Mouse (Mus musculus): Measurements from ENCODE around the gene Sf3b1. TPM values are rescaled to one million over a fixed set of nuclear protein-coding genes. Genes with fewer than 3 reads are reported as not detected.
"Not testable (repeated sequence)": the region's sequence is repeated elsewhere in the genome, so short reads cannot be mapped to it uniquely, and the experiment has no call there.

Gene Sf3b1
- total RNA-seq, 2 experiments from 2014 or later: 36.4 to 49.3 TPM

DNA sequence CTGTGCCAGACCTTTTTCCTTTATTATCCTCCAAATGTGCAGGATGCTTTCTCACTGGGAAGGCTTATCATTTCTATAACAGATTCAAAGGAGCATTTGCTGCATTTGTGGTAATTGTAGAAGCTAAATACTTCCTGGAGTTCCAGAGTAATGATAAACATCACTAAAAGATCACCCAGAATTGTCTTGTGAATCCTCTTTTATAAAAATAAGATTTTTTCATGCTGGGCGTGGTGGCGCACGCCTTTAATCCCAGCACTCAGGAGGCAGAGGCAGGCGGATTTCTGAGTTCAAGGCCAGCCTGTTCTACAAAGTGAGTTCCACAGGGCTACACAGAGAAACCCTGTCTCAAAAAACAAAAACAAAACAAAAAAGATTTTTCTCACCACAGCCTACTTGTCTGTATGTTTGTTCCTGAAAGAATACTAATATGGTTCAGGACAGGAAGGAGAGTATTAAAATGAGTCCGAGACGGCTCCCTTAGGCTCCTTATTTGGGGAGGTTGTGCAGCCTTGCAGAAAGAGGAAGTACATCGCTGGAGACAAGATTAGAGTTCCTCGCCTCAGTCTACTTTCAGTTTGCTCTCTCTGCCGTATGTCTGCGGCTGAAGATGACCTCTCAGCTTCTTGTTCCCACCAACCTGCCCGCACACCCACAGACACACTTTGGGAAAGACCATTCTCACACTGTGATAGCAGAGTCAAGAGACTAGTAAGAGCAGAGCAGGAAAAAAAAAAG is 1.4 kb upstream of the Sf3b1 start:
- DNase-seq: no peak

DNA sequence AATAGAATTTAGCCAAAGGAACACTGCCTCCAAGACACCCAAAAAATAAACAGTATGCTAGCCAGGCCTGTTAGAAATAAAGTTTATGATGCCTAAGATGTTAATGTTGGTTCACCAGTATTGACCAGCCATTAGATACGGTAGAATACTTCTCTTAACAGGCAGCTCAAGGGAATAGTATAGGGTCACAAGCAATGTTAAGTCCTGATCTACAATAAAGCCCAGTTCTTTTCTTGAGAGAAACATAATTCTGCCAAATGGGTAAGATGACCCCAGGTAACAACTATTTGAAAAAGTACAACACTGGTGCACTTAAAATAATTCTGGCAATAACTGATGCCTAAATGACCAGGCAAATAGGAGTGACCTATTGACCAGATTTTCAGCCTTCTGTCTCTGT is 685 bp upstream of the Sf3b1 start:
- no peak for DNase-seq

DNA sequence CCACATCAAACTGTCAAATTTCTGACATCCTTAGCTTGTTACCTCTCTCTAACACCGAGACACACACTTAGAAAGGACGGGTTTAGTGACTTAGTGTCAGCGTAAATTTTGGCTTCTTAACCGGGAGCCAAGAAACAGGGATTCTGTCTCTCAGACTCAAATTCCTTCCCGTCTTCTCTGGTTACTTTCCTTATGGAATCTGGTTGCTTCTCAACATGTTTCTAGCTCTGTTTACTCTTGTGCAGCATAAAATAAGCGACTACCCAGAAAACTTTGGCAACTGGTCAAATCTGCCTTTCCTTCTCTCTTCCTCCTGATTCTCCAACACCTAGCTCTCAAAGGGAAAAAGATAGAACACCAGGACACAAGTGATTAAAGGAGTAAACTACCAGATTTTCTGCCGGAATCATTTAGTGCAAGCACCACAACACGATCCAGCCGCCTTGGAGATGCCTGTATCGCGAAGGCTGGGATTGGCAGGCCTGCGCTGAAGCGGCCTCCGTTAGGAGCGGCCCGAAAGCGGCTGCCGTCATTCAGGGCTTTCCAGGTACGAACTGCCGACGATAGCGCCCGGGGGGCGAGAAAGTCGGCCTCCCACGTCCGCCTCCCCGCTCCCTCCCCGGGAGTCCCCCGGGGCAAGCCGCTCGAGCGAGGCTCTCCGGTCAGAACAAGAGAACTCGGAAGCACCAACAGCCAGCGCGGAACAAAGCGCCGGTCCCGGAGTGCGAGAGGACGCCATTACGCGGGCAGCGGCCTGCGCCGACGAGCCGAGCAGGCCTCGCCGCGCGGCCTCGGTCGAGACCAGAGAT is 633 bp downstream of the Sf3b1 start:
- no peak for DNase-seq

DNA sequence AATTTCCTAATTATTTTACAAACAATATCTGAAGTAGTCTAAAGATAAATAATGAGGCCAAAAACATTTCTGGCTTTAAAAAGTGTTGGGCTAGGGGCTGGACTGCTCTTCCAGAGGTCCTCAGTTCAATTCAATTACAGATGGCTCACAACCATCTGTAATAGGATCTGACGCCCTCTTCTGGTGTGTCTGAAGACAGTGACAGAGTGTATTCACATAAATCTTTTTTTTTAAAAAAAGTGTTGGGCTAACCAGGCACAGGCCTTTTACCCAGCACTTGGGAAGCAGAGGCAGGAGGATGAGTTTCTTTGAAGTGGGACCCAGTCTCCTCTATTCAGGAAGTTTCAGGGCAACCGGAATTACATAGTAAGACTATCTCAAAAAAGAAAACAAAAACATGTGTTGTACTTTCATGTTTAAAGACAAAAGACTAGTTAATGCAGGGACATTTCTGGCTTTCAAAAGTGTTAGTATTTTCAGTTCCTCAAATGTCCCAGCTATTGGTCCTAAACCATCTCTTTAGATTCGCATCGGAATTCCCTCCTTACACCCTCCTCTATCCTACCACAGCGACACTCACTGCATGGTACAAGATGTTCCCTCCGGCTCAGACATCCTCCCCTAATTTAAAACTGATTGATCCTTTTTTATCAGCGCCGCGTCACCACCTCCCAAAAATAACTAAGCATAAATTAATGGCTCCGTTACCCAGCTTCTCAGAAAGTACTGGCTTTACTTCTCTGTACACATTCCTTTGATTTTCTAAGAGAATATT is 1.4 kb downstream of the Sf3b1 start:
- no peak for DNase-seq

DNA sequence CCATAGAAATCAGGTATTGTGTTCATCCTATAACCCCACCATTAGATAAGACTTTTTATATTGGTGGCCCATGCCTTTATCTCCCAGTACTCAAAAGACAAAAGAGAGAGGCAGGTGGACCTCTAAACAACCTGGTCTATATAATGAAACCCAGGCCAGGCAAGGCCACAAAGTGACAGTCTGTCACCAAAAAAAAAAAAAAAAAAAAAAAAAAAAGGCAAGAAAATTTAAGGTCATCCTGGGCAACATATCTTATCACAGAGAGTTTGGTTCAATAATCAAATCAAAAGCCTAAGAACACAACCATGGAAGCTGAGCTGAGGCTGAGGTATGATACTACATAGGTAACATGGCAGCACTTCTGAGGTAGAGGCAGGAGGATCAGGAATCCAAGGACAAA is 5.4 kb downstream of the Sf3b1 start:
- DNase-seq: no peak

DNA sequence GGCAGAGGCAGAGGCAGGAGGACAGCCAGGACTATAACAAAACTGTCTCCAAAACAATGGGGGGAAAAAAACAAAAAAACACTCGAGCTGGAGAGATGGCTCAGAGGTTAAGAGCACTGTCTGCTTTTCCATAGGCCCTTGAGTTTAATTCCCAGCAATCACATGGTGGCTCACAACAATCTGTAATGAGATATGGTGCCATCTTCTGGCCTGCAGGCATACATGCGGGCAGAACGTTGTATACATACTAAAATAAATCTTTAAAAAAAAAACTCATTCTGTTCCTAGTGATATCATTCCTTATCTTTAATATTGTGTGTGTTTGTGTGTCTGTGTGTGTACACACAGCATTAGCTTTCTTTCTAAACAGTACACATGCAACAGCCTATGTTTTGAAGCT is 14.8 kb downstream of the Sf3b1 start:
- no peak for DNase-seq

DNA sequence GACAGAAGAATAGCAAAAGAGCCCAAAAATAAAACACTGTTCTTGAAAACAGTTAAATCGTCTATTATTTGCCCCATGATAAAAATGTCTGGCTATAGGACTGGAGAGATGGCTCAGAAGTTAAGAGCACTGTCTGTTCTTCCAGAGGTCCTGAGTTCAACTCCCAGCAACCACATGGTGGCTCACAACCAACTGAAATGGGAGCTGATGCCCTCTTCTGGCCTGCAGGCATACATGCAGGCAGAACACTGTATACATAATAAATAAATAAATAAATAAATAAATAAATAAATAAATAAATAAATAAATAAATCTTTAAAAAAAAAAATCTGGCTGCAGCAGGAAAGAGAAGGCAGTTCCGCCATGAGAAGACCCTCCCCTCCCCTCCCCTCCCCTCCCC is 19.0 kb downstream of the Sf3b1 start:
- DNase-seq: not testable (repeated sequence)

DNA sequence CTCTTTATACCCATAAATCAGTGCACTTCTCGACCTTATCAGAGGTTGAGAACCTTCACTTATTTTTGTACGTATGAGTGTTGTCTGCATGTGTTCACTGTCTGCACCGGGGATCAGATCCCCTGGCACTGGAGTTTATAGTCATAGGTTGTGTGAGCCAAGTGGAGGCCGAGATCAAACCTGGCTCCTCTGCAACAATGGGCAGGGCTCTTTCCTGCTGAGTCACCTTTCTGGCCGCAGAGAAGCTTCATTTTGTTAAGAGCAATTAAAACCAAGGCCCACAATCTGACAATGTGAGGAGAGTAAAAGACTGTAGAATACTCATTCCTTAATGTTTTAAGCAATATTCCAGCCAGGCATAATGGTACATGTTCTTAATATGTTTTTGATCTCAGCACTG is 33.7 kb downstream of the Sf3b1 start:
- DNase-seq: no peak

DNA sequence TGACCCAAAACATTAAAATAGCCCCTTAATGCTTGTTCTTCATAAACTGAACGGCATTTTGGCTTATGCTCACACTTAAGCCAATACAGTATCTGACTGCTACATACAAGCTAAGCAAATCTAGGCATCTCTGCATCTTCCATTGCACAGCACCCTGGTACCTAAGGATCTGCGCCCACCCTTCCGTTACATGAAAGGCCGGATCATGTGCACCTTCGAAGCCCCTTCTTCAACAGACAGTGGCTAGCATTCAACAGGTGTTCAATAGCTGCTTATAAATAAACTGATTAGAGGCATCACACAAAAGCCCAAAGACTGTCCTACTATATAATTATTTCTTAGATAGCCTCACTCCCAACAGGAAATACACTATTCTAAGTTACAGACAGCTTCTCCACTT is 41.0 kb downstream of the Sf3b1 start:
- DNase-seq: no peak

DNA sequence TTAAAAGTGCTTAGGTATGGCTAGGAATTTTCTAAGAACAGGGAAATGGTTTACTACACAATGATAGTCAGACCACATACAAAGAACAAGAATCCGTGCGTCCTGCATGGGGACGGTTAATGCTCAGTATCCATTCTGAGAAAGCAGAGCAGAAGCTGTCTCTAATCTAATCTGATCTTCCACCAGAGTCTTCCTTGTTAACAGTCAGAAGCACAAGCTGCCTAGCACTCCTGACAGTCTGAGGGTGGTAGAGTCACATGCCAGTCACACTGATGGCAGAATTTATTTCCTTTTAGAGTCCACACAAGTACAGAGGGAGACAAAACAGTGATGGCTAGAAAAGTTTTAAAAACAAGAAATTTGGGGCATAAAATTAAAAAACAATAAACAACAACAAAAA is 41.5 kb downstream of the Sf3b1 start:
- DNase-seq: no peak

DNA sequence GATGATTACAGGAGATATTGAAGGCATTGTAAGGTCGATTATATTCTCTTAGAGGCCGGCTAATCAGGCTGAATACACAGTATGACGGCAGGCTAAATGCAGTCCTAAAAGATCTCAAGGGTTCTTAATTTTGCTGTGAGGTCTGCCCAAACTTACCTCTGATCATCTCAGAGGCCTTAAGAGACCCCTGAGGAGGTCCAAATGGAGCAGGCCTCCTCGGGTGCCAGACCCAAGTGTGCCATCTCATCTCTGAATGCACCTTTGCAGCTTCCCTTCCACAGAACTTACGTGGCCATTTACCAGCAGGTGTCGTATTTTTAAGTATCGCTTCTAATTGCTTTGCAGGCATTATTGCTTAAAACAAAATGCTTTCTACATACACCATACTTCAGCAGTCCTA is 43.1 kb downstream of the Sf3b1 start:
- no peak for DNase-seq

DNA sequence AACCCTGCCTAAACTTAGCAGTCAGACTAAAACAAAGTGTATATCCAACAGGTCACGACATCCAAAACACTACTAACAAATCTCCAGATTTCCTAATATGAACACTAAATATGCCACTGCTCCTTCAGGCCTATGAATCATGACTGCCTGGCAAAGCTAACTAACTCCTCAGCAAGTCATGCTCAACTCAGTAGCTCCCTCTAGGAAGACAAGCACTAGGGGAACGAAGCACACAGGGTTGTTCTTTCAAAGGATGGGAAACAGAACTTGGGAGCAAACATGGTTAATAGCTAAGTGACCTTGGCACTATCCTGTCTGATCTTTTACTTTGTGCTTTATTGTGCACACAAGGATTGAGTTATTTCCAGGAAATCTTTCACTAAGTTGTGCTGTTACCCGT is 43.9 kb downstream of the Sf3b1 start:
- no peak for DNase-seq

DNA sequence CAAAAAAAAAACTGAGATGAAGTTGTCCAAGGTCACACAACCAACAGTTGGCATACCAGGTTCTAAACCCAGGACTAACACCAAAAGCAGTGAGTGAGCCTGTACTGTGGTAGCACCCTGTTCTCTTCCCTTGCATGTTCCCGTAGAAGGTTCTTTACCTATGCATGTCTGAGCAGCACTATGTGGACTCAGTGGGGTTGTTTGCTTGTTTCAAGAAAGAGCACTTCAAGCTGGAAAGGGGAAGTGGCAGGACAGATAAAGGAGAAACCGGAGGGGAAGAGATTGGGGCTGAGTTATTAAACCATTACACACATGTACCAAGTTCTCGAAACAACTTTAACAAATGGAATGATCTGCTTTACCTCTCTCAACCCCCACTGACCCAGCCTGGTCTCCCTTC is 44.6 kb downstream of the Sf3b1 start:
- no peak for DNase-seq

DNA sequence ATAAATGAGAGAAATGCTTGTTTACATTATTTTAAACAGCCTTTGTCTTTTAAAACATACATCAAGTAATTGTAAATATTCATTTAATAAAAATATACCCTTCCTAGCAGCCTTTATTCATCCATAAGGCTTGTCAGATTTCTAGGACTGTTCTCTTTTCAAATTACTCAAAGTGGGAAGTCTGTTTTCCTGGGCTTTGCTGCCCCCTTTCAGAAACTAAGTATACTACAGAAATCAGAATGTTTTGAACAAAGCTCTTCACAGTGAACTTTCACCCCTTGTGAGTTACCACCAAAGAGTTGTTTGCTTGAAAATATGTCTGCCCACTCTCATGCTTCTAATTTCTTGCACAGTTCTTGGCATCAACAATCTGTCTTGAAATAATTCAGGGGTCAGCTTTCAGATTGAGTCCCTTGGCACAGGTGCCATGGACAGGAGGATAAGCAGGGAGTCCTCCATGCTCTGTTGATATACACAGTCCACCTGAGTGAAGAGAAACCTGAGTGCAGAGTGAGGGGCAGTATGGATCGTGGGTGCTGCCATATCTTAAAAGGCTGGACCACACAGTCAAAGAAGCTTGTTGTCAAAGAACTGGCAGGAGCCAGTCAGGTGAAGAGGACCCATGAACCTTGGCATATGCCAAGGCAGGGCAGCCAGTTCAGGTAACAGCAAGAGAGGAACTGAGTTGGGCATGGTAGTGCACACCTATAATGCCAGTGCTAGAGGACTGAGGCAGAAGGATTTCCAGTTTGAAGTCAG is 47.9 kb downstream of the Sf3b1 start:
- no peak for DNase-seq

DNA sequence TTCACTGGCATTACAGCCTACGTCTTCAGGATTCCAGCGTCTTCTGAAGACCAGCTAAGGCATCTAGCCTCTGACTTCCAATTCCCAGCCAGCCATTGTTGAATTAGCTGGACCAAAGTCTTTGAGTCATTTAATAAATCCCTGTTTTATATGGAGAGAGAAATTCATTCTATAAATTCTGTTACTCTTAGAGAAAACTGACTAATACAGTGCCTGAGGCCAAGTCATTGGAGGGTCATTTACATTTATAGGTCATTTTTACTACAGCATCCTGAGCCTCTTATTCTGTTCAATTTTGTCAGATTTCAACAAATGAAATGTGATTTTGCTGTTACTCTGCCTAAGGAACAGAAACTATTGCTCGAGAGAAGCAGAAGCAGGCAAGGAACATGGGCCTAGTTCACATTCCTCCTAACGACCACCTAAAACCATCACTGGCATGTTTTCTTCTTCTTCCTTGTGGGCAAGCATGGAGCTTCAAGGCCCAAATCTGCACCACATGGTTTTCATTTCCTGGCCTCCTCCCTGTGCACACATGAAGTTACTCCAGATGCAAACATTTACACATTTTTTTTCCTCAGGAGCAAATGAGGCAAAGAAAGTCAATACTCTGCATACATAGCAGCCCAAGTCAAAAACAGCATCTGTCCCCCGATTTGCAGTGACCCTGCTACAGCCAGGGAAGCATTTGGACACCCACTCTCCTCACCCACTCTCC is 55.4 kb downstream of the Sf3b1 start:
- DNase-seq: no peak

DNA sequence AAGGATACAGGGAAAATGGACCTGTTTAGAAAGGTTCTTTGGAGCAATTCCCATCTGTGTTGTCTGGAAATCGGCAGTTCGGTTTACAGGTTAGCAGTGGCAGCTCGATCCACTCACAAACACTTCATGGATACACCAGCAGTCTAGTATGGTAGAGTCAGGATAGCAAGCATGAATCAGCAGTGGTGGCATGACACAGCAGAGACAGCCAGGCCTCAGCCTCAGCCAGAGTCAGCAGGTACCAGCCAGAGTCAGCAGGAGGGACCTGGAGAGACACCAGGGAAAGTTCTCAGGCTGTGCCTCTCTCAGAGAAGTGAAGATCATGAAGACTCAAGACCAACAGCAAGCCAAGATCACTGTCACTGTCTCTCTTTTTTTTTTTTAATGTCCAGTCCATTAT is 60.4 kb downstream of the Sf3b1 start:
- DNase-seq: no peak

DNA sequence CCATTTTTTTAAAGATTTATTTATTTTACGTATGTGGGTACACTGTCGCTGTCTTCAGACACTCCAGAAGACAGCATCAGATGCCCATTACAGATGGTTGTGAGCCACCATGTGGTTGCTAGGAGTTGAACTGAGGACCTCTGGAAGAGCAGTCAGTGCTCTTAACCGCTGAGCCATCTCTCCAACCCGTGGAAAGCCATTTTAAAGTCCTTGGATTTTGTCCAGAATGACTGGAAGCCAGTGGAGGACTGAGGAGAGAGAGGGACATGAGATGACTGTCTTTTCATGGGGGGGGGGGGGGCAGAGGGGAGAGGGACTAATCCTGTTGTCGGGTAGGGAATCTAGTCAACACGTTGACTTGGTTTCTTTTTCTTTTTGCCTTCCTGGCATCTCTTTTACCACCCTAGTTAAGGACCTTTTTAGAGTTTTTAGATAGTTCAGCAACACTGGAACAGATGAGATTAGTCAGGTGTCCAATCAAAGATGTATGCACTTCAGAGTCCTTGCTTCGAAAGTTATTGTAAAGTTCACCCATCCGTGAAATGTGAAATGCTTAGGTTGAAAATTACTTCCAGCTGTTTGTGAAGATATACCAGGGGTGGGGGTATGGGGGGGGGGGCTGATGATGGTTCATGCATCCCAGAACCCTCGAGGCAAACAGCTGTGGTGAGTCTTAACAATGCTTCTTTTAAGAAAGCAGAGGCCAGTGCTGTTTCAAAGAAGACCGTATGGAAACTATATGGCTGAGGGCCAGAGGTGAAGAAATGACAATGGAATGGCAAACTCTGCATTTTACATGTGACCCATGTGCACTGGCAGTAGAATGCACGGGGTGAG is 61.9 kb downstream of the Sf3b1 start:
- no peak for DNase-seq

DNA sequence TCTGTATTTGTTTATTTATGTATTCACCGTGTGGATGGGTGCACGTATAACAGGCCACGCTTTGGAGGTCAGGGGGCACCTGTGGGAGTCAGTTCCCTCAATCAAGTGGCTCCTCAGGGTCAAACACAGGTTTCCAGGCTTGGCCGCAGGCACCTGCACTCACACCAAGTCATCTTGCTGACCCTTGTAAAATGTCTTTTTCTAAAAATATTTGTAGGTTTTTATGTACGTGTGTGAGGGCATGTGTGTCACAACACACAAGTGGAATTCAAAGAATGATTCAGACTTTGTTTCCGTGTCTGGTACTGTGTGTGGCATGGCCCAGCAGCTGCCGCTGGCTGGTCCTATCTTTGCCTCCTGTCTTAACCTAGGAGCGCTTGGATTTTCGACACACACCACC is 65.6 kb downstream of the Sf3b1 start:
- DNase-seq: no peak

DNA sequence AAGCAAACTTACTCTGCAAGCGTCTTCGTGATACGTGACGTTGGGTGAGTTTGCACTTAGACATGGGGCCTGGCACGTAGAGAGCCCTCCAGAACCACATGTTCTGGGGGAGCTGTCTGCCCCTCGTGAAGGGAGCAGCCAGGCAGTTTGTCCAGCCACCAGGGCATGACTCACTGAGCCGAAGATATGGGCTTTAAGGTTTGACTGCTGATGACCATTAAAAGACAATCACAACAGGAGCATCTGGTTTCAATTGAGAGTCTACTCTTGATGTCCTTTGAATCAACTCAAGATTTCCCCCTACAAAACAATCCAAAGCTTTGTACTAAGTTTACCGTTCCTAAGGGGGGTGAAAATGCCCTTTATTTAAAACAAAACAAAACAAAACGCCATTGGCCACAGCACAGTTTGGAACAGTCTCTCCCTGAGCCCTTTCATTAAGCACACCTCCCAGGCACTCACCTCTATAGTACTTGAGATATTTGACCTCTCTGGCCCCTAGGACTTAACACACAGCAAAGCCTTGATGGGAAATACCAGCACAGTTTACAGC is 66.6 kb downstream of the Sf3b1 start:
- DNase-seq: no peak

DNA sequence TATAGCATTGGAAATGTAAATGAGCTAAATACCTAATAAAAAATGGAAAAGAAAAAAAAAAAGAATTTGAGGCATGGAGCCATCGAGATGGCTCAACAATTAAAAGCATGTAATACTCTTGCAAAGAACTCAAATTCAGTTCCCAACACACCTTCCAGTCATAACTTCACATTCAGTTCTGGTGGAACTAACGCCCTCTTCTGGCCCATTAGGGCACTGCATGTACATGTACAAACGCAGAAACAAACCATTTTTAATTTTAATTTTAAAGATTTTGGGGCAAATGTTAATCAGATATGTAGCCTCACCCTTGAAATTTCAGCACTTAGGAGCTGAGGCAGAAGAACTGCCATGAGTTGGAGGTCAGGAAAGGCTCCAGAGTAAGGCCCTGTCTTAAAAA is 68.8 kb downstream of the Sf3b1 start:
- no peak for DNase-seq

All from gastrocnemius, postnatal 25 days (tissue).